Mouse (Mus musculus): ENCODE results near the gene Vav2.

The Vav2 gene

GRCm38 (mm10) chr2:27408194-27408593 lies 18.6 kb downstream of the Vav2 start:
- no peak for DNase-seq (ENCODE audit: low spot score in 2 of 2)

GRCm38 (mm10) chr2:27406928-27407327 lies 19.9 kb downstream of the Vav2 start:
- no peak for DNase-seq (ENCODE audit: low spot score in 2 of 2)

- no peak for DNase-seq (ENCODE audit: low spot score in 2 of 2)
Measured at GRCm38 (mm10) chr2:27405094-27405884, 21.5 kb downstream of the Vav2 start.

- no peak for DNase-seq (ENCODE audit: low spot score in 2 of 2)
Measured at GRCm38 (mm10) chr2:27404375-27405093, 22.3 kb downstream of the Vav2 start.

GRCm38 (mm10) chr2:27401544-27401943 lies 25.3 kb downstream of the Vav2 start:
- DNase-seq (ENCODE audit: low spot score in 2 of 2), result no peak

GRCm38 (mm10) chr2:27400083-27400482 lies 26.8 kb downstream of the Vav2 start:
- DNase-seq (ENCODE audit: low spot score in 2 of 2), result no peak

GRCm38 (mm10) chr2:27396656-27397440 lies 30.0 kb downstream of the Vav2 start:
- no peak for DNase-seq (ENCODE audit: low spot score in 2 of 2)

GRCm38 (mm10) chr2:27394158-27394832 lies 32.5 kb downstream of the Vav2 start:
- DNase-seq (ENCODE audit: low spot score in 2 of 2), result no peak

- no peak for DNase-seq (ENCODE audit: low spot score in 2 of 2)
Measured at GRCm38 (mm10) chr2:27392278-27392677, 34.6 kb downstream of the Vav2 start.

GRCm38 (mm10) chr2:27390775-27391174 lies 36.1 kb downstream of the Vav2 start:
- DNase-seq (ENCODE audit: low spot score in 2 of 2), result no peak

- DNase-seq (ENCODE audit: low spot score in 2 of 2), result no peak
Measured at GRCm38 (mm10) chr2:27390325-27390724, 36.5 kb downstream of the Vav2 start.

GRCm38 (mm10) chr2:27389272-27390162 lies 37.3 kb downstream of the Vav2 start:
- no peak for DNase-seq (ENCODE audit: low spot score in 2 of 2)

GRCm38 (mm10) chr2:27387209-27387608 lies 39.6 kb downstream of the Vav2 start:
- DNase-seq (ENCODE audit: low spot score in 2 of 2), result no peak

GRCm38 (mm10) chr2:27381698-27382097 lies 45.1 kb downstream of the Vav2 start:
- DNase-seq (ENCODE audit: low spot score in 2 of 2), result no peak

GRCm38 (mm10) chr2:27381254-27381653 lies 45.6 kb downstream of the Vav2 start:
- DNase-seq (ENCODE audit: low spot score in 2 of 2), result no peak

GRCm38 (mm10) chr2:27377876-27378275 lies 49.0 kb downstream of the Vav2 start:
- no peak for DNase-seq (ENCODE audit: low spot score in 2 of 2)

GRCm38 (mm10) chr2:27377164-27377563 lies 49.7 kb downstream of the Vav2 start:
- no peak for DNase-seq (ENCODE audit: low spot score in 2 of 2)

- no peak for DNase-seq (ENCODE audit: low spot score in 2 of 2)
Measured at GRCm38 (mm10) chr2:27375141-27375540, 51.7 kb downstream of the Vav2 start.

GRCm38 (mm10) chr2:27373349-27373748 lies 53.5 kb downstream of the Vav2 start:
- DNase-seq (ENCODE audit: low spot score in 2 of 2), result no peak

- no peak for DNase-seq (ENCODE audit: low spot score in 2 of 2)
Measured at GRCm38 (mm10) chr2:27371450-27371849, 55.4 kb downstream of the Vav2 start.

GRCm38 (mm10) chr2:27368980-27369379 lies 57.9 kb downstream of the Vav2 start:
- DNase-seq (ENCODE audit: low spot score in 2 of 2), result no peak

Measured in frontal cortex, postnatal 36 days (tissue).